22 mouse cellular contexts compared by ENCODE assay signal in the genomic region with DNA sequence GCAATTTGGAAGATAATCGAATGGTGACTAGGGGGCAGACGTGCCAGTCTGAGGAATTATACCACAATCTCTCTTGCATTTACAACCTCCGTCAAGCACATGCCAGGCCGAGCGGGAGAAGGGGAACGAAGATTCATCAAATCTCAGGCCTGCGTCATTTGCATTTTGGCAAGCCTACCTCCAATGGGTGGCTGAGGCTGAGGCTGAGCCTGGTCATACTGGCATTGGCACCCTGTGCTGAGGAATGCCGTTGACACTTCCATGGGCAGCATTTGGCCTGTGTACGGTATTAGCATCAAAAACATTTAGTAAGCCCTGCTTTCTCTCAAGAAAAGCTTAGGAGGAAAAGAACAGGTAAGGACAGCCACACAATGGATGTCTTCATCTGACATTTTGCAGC.
DNase-seq lines count a peak whose midpoint lies in the region; ATAC-seq and TF ChIP-seq lines count a peak whose summit lies in the region.
"Had no signal": no experiment of that assay in that cellular context is flagged by ENCODE, and none has a peak within 500 bp of the region (broad histone marks: within the 10 kb centered on the region; RNA-seq: fewer than 3 reads in every experiment).

No protein-coding gene starts in this region.

- H3K9me3 ChIP-seq in forebrain, embryonic 14.5 days (replicated peaks; ENCODE audit: control insufficient read depth, low read length): no peaks in the 10 kb centered on the region
- no peaks in the 10 kb centered on the region for H3K9me3 ChIP-seq in forebrain, embryonic 11.5 days (ENCODE audit: control insufficient read depth, low read length)
- no peaks in the 10 kb centered on the region for H3K9me3 ChIP-seq in hindbrain, postnatal 0 days (ENCODE audit: low read length)
- no peaks in the 10 kb centered on the region for H3K9me3 ChIP-seq in hindbrain, embryonic 11.5 days (ENCODE audit: control insufficient read depth, low read length)
- no peaks in the 10 kb centered on the region for H3K9me3 ChIP-seq in neural tube, embryonic 11.5 days (ENCODE audit: control insufficient read depth, low read length)
- no peaks in the 10 kb centered on the region for H3K9me3 ChIP-seq in neural tube, embryonic 15.5 days (replicated peaks)
- H3K9me3 ChIP-seq: embryonic facial prominence, embryonic 10.5 days; forebrain, embryonic 10.5 days; heart, embryonic 12.5 days; hindbrain, embryonic 12.5 days had no signal

- H3K4me1 ChIP-seq in forebrain, embryonic 14.5 days (ENCODE audit: control insufficient read depth, insufficient read depth, low read length): no peaks in the 10 kb centered on the region
- H3K4me1 ChIP-seq in forebrain, embryonic 11.5 days (replicated peaks; ENCODE audit: control insufficient read depth, insufficient read depth, low read length): no peaks in the 10 kb centered on the region
- H3K4me1 ChIP-seq in hindbrain, postnatal 0 days (ENCODE audit: insufficient read depth, low read length): no peaks in the 10 kb centered on the region
- H3K4me1 ChIP-seq in hindbrain, embryonic 11.5 days (replicated peaks; ENCODE audit: control insufficient read depth, insufficient read depth, low read length): no peaks in the 10 kb centered on the region
- no peaks in the 10 kb centered on the region for H3K4me1 ChIP-seq in neural tube, embryonic 11.5 days (ENCODE audit: control insufficient read depth, insufficient read depth, low read length)
- 0 out of 2 replicates have a peak, but pooled peaks cover 3% of the 10 kb centered on the region for H3K4me1 ChIP-seq in neural tube, embryonic 15.5 days
- H3K4me1 ChIP-seq: embryonic facial prominence, embryonic 10.5 days; forebrain, embryonic 10.5 days; heart, embryonic 12.5 days; hindbrain, embryonic 12.5 days had no signal

- H3K27ac ChIP-seq in forebrain, embryonic 14.5 days (ENCODE audit: low read depth, low read length): no peak overlapping the region
- no peak overlapping the region for H3K27ac ChIP-seq in forebrain, embryonic 11.5 days (ENCODE audit: low read depth, low read length)
- H3K27ac ChIP-seq in hindbrain, postnatal 0 days: no peak overlapping the region
- no peak overlapping the region for H3K27ac ChIP-seq in hindbrain, embryonic 11.5 days (ENCODE audit: low read depth, low read length)
- H3K27ac ChIP-seq in neural tube, embryonic 11.5 days (ENCODE audit: low read depth, low read length): no peak overlapping the region
- no peak overlapping the region for H3K27ac ChIP-seq in neural tube, embryonic 15.5 days (replicated peaks)
- H3K27ac ChIP-seq: embryonic facial prominence, embryonic 10.5 days; forebrain, embryonic 10.5 days; gastrocnemius, adult 2 months; hindbrain, embryonic 12.5 days had no signal

- no peaks in the 10 kb centered on the region for H3K27me3 ChIP-seq in forebrain, embryonic 14.5 days (replicated peaks; ENCODE audit: control insufficient read depth, insufficient read depth, low read length)
- no peaks in the 10 kb centered on the region for H3K27me3 ChIP-seq in forebrain, embryonic 11.5 days (ENCODE audit: control insufficient read depth, insufficient read depth, low read length)
- H3K27me3 ChIP-seq in hindbrain, postnatal 0 days (ENCODE audit: insufficient read depth, low read length): no peaks in the 10 kb centered on the region
- H3K27me3 ChIP-seq in hindbrain, embryonic 11.5 days (ENCODE audit: control insufficient read depth, insufficient read depth, low read length): no peaks in the 10 kb centered on the region
- no peaks in the 10 kb centered on the region for H3K27me3 ChIP-seq in neural tube, embryonic 11.5 days (ENCODE audit: control insufficient read depth, insufficient read depth, low read length)
- no peaks in the 10 kb centered on the region for H3K27me3 ChIP-seq in neural tube, embryonic 15.5 days (replicated peaks)
- H3K27me3 ChIP-seq: CH12.LX; heart, embryonic 12.5 days; hindbrain, embryonic 12.5 days; Patski had no signal

- H3K36me3 ChIP-seq in forebrain, embryonic 14.5 days (ENCODE audit: control insufficient read depth, insufficient read depth, low read length): no peaks in the 10 kb centered on the region
- no peaks in the 10 kb centered on the region for H3K36me3 ChIP-seq in forebrain, embryonic 11.5 days (ENCODE audit: control insufficient read depth, insufficient read depth, low read length)
- H3K36me3 ChIP-seq in hindbrain, postnatal 0 days (ENCODE audit: insufficient read depth, low read length): no peaks in the 10 kb centered on the region
- H3K36me3 ChIP-seq in hindbrain, embryonic 11.5 days (ENCODE audit: control insufficient read depth, insufficient read depth, low read length): no peaks in the 10 kb centered on the region
- no peaks in the 10 kb centered on the region for H3K36me3 ChIP-seq in neural tube, embryonic 11.5 days (ENCODE audit: control insufficient read depth, insufficient read depth, low read length)
- H3K36me3 ChIP-seq in neural tube, embryonic 15.5 days: no peaks in the 10 kb centered on the region
- H3K36me3 ChIP-seq: embryonic facial prominence, embryonic 10.5 days; forebrain, embryonic 10.5 days; heart, embryonic 12.5 days; hindbrain, embryonic 12.5 days had no signal

- WGBS in forebrain, embryonic 14.5 days: 81% methylated on average over 9 of the region's 9 CpGs
- WGBS in forebrain, embryonic 11.5 days: 83% methylated on average over 9 of the region's 9 CpGs
- WGBS in hindbrain, postnatal 0 days: 46% methylated on average over 9 of the region's 9 CpGs
- 84% methylated on average over 9 of the region's 9 CpGs for WGBS in hindbrain, embryonic 11.5 days
- WGBS in neural tube, embryonic 11.5 days: 70% methylated on average over 9 of the region's 9 CpGs
- WGBS in neural tube, embryonic 15.5 days: 43% methylated on average over 9 of the region's 9 CpGs

- no peak overlapping the region for H3K4me3 ChIP-seq in forebrain, embryonic 14.5 days (ENCODE audit: low read depth, low read length)
- H3K4me3 ChIP-seq in forebrain, embryonic 11.5 days (ENCODE audit: low read depth, low read length): no peak overlapping the region
- no peak overlapping the region for H3K4me3 ChIP-seq in hindbrain, postnatal 0 days (ENCODE audit: low read length)
- no peak overlapping the region for H3K4me3 ChIP-seq in hindbrain, embryonic 11.5 days (ENCODE audit: low read depth, low read length)
- no peak overlapping the region for H3K4me3 ChIP-seq in neural tube, embryonic 11.5 days (ENCODE audit: low read depth, low read length)
- no peak overlapping the region for H3K4me3 ChIP-seq in neural tube, embryonic 15.5 days (replicated peaks)
- H3K4me3 ChIP-seq: embryonic facial prominence, embryonic 10.5 days; forebrain, embryonic 10.5 days; gastrocnemius, adult 2 months; heart, embryonic 12.5 days; hindbrain, embryonic 12.5 days had no signal

- no peak for ATAC-seq in forebrain, embryonic 14.5 days
- no peak for ATAC-seq in forebrain, embryonic 11.5 days (replicated peaks; ENCODE audit: low FRiP score)
- ATAC-seq in hindbrain, postnatal 0 days: no peak
- ATAC-seq in hindbrain, embryonic 11.5 days (ENCODE audit: low FRiP score): no peak
- ATAC-seq in neural tube, embryonic 11.5 days (ENCODE audit: insufficient read depth, low FRiP score, low TSS enrichment): no peak
- ATAC-seq in neural tube, embryonic 15.5 days (ENCODE audit: low FRiP score): peak; percentile 38; the same call in 1 of the 2 replicates
- ATAC-seq: activated CD4-positive, CD25-positive, alpha-beta regulatory T cell, adult 4 months; inflammation-experienced regulatory T-cells, adult 6 months; intestine, postnatal 0 days; Patski had no signal

- no peak overlapping the region for H3K9ac ChIP-seq in forebrain, embryonic 14.5 days (ENCODE audit: low read length)
- no peak overlapping the region for H3K9ac ChIP-seq in forebrain, embryonic 11.5 days (ENCODE audit: low read length)
- no peak overlapping the region for H3K9ac ChIP-seq in hindbrain, postnatal 0 days (replicated peaks; ENCODE audit: low read length)
- H3K9ac ChIP-seq in hindbrain, embryonic 11.5 days (ENCODE audit: low read depth, low read length): no peak overlapping the region
- H3K9ac ChIP-seq in neural tube, embryonic 11.5 days (ENCODE audit: low read length): no peak overlapping the region
- no peak overlapping the region for H3K9ac ChIP-seq in neural tube, embryonic 15.5 days (replicated peaks)
- H3K9ac ChIP-seq: heart, embryonic 12.5 days; hindbrain, embryonic 12.5 days had no signal

- no peak overlapping the region for H3K4me2 ChIP-seq in forebrain, embryonic 14.5 days (ENCODE audit: low read length)
- H3K4me2 ChIP-seq in forebrain, embryonic 11.5 days (ENCODE audit: low read depth, low read length, severe bottlenecking): no peak overlapping the region
- no peak overlapping the region for H3K4me2 ChIP-seq in hindbrain, postnatal 0 days (ENCODE audit: low read depth, low read length)
- no peak overlapping the region for H3K4me2 ChIP-seq in hindbrain, embryonic 11.5 days (replicated peaks; ENCODE audit: low read depth, low read length)
- no peak overlapping the region for H3K4me2 ChIP-seq in neural tube, embryonic 11.5 days (ENCODE audit: low read depth)
- no peak overlapping the region for H3K4me2 ChIP-seq in neural tube, embryonic 15.5 days
- H3K4me2 ChIP-seq: heart, embryonic 12.5 days; hindbrain, embryonic 12.5 days had no signal

- no peak for TF ChIP-seq CTCF in hindbrain, postnatal 0 days (IDR thresholded peaks at IDR 0.05; ENCODE audit: low read depth)

- peak; percentile 2 for DNase-seq in forebrain, embryonic 14.5 days (ENCODE audit: low spot score)
- DNase-seq in forebrain, embryonic 11.5 days (ENCODE audit: low spot score): no peak
- peak; percentile 18 for DNase-seq in hindbrain, postnatal 0 days (ENCODE audit: low spot score)
- DNase-seq in hindbrain, embryonic 11.5 days (ENCODE audit: low spot score): no peak
- peak; percentile 10 for DNase-seq in neural tube, embryonic 11.5 days (ENCODE audit: low spot score)
- DNase-seq in neural tube, embryonic 10.5 days (ENCODE audit: extremely low spot score, low spot score): no peak
- no peak for DNase-seq in embryo, embryonic 9.5 days (ENCODE audit: extremely low spot score)
- DNase-seq: adrenal gland, postnatal 14 days; cerebellum, adult 8-10 months; cerebellum, postnatal 36 days; gastrocnemius, adult 2 months; gastrocnemius, postnatal 25 days had no signal

Comparison
In these comparisons a context has a peak if more than half of its experiments do, and no peak if none do; other contexts are left out.
1. DNase-seq: peak in forebrain, embryonic 14.5 days (single experiment), hindbrain, postnatal 0 days (single experiment) and neural tube, embryonic 11.5 days (single experiment); none in forebrain, embryonic 11.5 days (single experiment), hindbrain, embryonic 11.5 days (single experiment), neural tube, embryonic 10.5 days (single experiment) and embryo, embryonic 9.5 days (single experiment).